Mouse (Mus musculus) heart, embryonic 14.5 days (tissue): Measurements from ENCODE around the gene Sptbn4. TPM values are rescaled to one million over a fixed set of nuclear protein-coding genes. Genes with fewer than 3 reads are reported as not detected.
A peak's percentile ranks its signal among the peaks of the same experiment; 100 is the strongest.

Experiments
- ATAC-seq: fragments of 200-750 bp; cut with Nextera tagmentation; 2 replicates; pipeline ENCODE4 v1.8.0; 2017; ENCODE audit warnings: low read depth, moderate TSS enrichment; ENCODE audit not compliant: insufficient number of reproducible peaks, insufficient read depth, low FRiP score
- H3K27ac ChIP-seq, 2 experiments: fragments of 200-500 bp in 1 of 2; fragments of 300-500 bp in 1 of 2; sonication (generic) in 1 of 2; replicated peaks in 1 of 2; 2 replicates each; pipeline ENCODE4 v1.5.1; 2012 to 2014; ENCODE audit warnings: low read depth in 2 of 2, low read length in 2 of 2, control low read depth in 1 of 2, mild to moderate bottlenecking in 1 of 2, mixed read lengths in 1 of 2; ENCODE audit not compliant: control insufficient read depth in 1 of 2, insufficient read depth in 1 of 2
- H3K27me3 ChIP-seq: fragments of 300-500 bp; sonication (generic); 2 replicates; pipeline ENCODE4 v1.6.1; 2014; ENCODE audit warnings: mild to moderate bottlenecking, low read length, control low read depth; ENCODE audit not compliant: control insufficient read depth, insufficient read depth
- H3K36me3 ChIP-seq: fragments of 300-500 bp; sonication (generic); 2 replicates; pipeline ENCODE4 v1.6.1; 2014; ENCODE audit warnings: mild to moderate bottlenecking, control low read depth, low read length, mixed read lengths; ENCODE audit not compliant: control insufficient read depth, insufficient read depth
- H3K4me1 ChIP-seq, 2 experiments: fragments of 200-500 bp in 1 of 2; fragments of 300-500 bp in 1 of 2; sonication (generic) in 1 of 2; 2 replicates each; pipeline ENCODE4 v1.6.1; 2012 to 2014; ENCODE audit warnings: low read length in 2 of 2, control low read depth in 1 of 2, mixed read lengths in 1 of 2; ENCODE audit not compliant: control insufficient read depth in 2 of 2, insufficient read depth in 2 of 2
- H3K4me2 ChIP-seq: fragments of 300-500 bp; sonication (generic); 2 replicates; pipeline ENCODE4 v1.6.1; 2014; ENCODE audit warnings: mild to moderate bottlenecking, low read length
- H3K4me3 ChIP-seq, 2 experiments: fragments of 200-500 bp in 1 of 2; fragments of 300-500 bp in 1 of 2; sonication (generic) in 1 of 2; 2 replicates each; pipeline ENCODE4 v1.5.1; 2012 to 2014; ENCODE audit warnings: low read length in 2 of 2, mild to moderate bottlenecking in 2 of 2, control low read depth in 1 of 2, low read depth in 1 of 2, moderate library complexity in 1 of 2; ENCODE audit not compliant: control insufficient read depth in 1 of 2, insufficient read depth in 1 of 2
- H3K9ac ChIP-seq: fragments of 300-500 bp; sonication (generic); 2 replicates; pipeline ENCODE4 v1.6.1; 2014; ENCODE audit warnings: mild to moderate bottlenecking, low read length
- H3K9me3 ChIP-seq: fragments of 300-500 bp; sonication (generic); 2 replicates; pipeline ENCODE4 v1.6.1; 2016; ENCODE audit warnings: low read length, control low read depth; ENCODE audit not compliant: control insufficient read depth
- WGBS: fragments of 180-500 bp; shearing (Covaris S2); extraction: QIAGEN DNeasy Blood & Tissue Kit; methylation state at CpG from one replicate; pipeline ENCODE4 v1.1.7; 2014; 5-methylcytosine and 5-hydroxymethylcytosine counted together
- polyA plus RNA-seq: library from polyadenylated mRNA; unstranded; fragments of >200 nt; fragmentation: Nextera tagmentation; extraction: Ambion mirVana; gene quantifications from 2 replicates; pipeline ENCODE4 v1.2.1, GENCODE M21; 2014

Gene Sptbn4
- polyA plus RNA-seq, 1 experiment from 2014 or later: 0.15 TPM

DNA sequence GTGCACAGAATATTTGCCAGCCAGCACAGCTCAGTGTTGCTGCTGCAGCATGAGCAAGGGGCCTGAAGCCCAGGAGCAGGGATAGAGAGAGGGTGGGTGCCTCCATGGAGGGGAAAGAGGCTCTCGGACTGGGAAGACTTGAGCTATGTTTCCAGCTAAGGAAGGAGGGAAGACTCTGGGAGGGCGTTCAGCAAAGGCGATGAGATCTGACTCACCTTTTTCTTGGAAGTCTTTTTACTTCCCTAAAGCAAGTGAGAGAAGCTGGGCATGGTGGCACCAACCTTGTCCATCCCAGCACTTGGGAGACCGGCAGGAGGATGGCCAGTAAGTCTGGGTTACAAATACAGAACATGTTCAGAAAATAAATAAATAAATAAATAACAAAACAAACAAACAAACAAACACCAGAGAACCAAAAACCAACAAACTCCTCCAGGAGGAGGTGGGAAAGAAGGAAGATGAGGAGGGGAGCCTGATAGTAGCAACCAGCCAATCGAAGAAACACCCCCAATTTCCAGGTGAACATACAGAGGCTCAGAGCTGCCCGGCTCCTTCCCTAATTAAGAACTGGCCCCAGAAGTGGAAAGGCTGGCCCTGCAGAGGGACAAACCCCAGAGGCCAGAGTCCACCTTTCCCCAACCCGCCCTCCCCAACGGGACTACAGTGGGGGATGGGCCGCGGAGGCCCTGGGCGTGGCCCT, 33.6 kb upstream of the Sptbn4 start:
- H3K9ac ChIP-seq: peak overlapping the region; percentile 60
- WGBS: 13% methylated on average over 11 of the region's 11 CpGs
- H3K4me3 ChIP-seq: peak overlapping the region; percentile 16 to 31
- no peaks in the 10 kb centered on the region for H3K9me3 ChIP-seq
- H3K27me3 ChIP-seq: no peaks in the 10 kb centered on the region
- peak overlapping the region; percentile 67 to 86 for H3K27ac ChIP-seq
- peaks cover 9 to 14% of the 10 kb centered on the region in 2 experiments for H3K4me1 ChIP-seq
- peaks cover 19% of the 10 kb centered on the region for H3K36me3 ChIP-seq
- peak overlapping the region; percentile 61 for H3K4me2 ChIP-seq
- no peak for ATAC-seq

DNA sequence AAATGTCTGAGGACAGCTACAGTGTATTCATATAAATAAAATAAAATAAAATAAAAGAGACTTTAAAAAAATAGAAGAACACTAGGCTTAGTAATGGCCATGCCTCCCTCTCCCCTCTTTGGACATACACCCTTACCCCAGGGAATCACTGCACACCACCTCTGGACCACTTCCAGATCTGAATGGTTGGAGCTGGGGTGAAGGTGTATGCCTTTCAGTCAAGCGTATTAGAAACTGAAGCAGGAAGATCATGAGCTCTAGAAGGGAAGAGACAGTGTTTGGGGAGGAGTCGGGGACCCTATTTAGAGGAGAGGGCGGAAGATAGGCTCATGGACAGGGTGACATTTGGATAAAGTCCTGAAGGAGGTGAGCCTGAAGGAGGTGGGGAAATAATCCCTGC, 33.0 kb upstream of the Sptbn4 start:
- H3K4me3 ChIP-seq: no peak overlapping the region
- H3K9ac ChIP-seq: peak overlapping the region; percentile 60; the same call in 1 of the 2 replicates

DNA sequence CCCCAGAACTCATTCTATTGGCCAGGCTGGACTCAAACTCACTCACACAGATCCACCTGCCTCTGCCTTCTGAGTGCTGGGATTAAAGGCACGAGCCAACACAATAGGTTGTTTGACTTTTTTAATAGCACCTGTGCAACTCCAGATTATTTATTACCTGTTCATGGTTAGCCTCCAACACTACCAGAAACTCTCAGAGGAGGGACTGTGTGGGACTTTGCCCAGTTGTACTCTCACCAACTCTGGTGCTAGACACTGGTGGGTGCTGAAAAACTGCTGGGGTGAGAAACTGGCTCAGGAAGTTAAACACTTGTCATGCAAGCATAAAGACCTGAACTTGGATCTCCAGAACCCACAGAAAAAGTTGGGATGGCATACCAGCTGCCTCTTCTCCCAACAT, 32.3 kb upstream of the Sptbn4 start:
- no peak overlapping the region for H3K4me3 ChIP-seq
- peaks cover 21% of the 10 kb centered on the region for H3K36me3 ChIP-seq
- no peak overlapping the region for H3K27ac ChIP-seq
- H3K4me1 ChIP-seq: peaks cover 13 to 18% of the 10 kb centered on the region in 2 experiments
- H3K4me2 ChIP-seq: no peak overlapping the region
- WGBS: 86% methylated on average over 1 of the region's 1 CpGs
- H3K9me3 ChIP-seq: no peaks in the 10 kb centered on the region
- H3K9ac ChIP-seq: no peak overlapping the region
- ATAC-seq: no peak
- no peaks in the 10 kb centered on the region for H3K27me3 ChIP-seq

More for the DNA sequence above, 33.0 kb upstream of the Sptbn4 start:
- Histone ChIP-seq H3K36me3 (peaks cover 21% of the 10 kb centered on the region), H3K4me1 (peaks cover 12 to 15% of the 10 kb centered on the region in 2 experiments), H3K9me3 (no peaks in the 10 kb centered on the region), H3K27ac (peak overlapping the region; percentile 67 to 86), H3K4me2 (peak overlapping the region; percentile 61), H3K27me3 (no peaks in the 10 kb centered on the region)
- WGBS: 56% methylated on average over 3 of the region's 3 CpGs
- no peak for ATAC-seq

DNA sequence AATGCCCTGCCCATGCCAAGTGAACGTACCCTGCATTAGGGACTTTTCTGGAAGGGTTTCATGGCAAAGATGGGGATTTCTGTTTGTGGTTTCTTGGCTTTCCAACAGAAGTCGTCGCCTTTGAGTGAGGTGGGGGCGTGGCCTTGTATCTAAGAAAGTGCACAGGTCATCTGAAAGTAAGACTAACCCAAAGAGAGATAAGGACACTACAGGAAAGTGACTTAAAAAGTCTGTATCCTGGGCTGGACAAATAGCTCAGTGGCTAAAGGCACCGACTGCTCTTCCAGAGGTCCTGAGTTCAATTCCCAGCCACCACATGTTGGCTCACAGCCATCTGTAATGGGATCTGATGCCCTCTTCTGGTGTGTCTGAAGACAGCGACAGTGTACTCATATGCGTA, 31.1 kb upstream of the Sptbn4 start:
- Histone ChIP-seq H3K9me3 (no peaks in the 10 kb centered on the region), H3K27ac (no peak overlapping the region), H3K4me3 (no peak overlapping the region), H3K36me3 (peaks cover 21% of the 10 kb centered on the region), H3K27me3 (no peaks in the 10 kb centered on the region), H3K9ac (no peak overlapping the region), H3K4me2 (no peak overlapping the region), H3K4me1 (peaks cover 13 to 18% of the 10 kb centered on the region in 2 experiments)
- ATAC-seq: no peak
- 75% methylated on average over 7 of the region's 7 CpGs for WGBS

DNA sequence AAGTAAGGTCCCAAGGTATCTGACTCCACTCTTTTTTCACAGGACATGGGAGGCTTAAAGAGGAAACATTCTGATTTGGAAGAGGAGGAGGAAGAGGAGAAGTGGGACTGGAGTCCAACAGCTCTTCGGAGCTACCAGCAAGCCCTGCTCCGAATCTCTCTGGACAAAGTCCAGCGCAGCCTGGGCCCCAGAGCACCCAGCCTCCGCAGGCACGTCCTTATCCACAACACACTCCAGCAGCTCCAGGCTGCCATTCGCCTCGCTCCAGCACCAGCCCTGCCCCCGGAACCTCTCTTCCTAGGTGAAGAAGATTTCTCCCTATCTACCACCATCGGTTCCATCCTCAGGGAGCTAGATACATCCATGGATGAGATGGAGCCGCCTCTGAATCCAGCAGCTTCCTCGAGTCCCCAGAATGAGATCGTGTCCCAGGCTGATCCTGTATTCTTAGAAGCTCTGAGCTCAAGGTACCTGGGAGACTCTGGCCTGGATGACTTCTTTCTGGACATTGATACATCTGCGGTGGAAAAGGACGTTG, 28.7 kb upstream of the Sptbn4 start:
- WGBS: 81% methylated on average over 14 of the region's 14 CpGs
- H3K4me3 ChIP-seq: no peak overlapping the region

DNA sequence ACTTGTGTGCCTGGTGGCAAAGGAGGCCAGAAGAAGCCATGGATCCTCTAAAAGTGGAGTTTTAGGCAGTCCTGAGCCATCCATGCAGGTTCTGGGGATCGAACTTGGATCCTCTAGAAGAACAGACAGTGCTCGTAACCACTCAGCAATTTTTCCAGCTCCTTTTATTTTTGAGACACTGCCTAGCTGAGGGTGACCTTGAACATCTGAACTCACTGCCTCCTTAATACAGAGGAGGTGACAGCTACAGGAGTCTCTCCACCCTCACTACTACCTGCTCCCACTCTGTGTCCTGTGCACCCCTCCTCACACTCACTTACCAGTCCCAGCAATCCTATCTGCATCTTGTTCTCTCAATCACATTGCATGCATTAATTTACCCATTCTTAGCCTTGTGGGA, 28.1 kb upstream of the Sptbn4 start:
- Histone ChIP-seq H3K9me3 (no peaks in the 10 kb centered on the region), H3K27me3 (no peaks in the 10 kb centered on the region), H3K4me2 (peak overlapping the region; percentile 59), H3K36me3 (peaks cover 21% of the 10 kb centered on the region), H3K9ac (peak overlapping the region; percentile 47; the same call in 1 of the 2 replicates), H3K27ac (peak overlapping the region in 1 of 2 experiments; percentile 56; a peak in 1 of 4 replicates), H3K4me1 (peaks cover 4 to 14% of the 10 kb centered on the region in 2 experiments; a peak in 3 of 4 replicates), H3K4me3 (peak overlapping the region in 1 of 2 experiments; percentile 77; a peak in 1 of 4 replicates)
- ATAC-seq: no peak
- whole genome bisulfite sequencing: 89% methylated on average over 2 of the region's 2 CpGs

More for the DNA sequence above, 28.7 kb upstream of the Sptbn4 start:
- Histone ChIP-seq H3K27me3 (no peaks in the 10 kb centered on the region), H3K4me1 (peaks cover 9 to 20% of the 10 kb centered on the region in 2 experiments), H3K27ac (peak overlapping the region in 1 of 2 experiments; percentile 56; a peak in 1 of 4 replicates), H3K36me3 (peaks cover 21% of the 10 kb centered on the region), H3K9ac (0 out of 2 replicates have a peak overlapping the region, but pooled peaks have one; percentile 3), H3K9me3 (no peaks in the 10 kb centered on the region), H3K4me2 (peak overlapping the region; percentile 4; the same call in 1 of the 2 replicates)
- ATAC-seq: no peak

DNA sequence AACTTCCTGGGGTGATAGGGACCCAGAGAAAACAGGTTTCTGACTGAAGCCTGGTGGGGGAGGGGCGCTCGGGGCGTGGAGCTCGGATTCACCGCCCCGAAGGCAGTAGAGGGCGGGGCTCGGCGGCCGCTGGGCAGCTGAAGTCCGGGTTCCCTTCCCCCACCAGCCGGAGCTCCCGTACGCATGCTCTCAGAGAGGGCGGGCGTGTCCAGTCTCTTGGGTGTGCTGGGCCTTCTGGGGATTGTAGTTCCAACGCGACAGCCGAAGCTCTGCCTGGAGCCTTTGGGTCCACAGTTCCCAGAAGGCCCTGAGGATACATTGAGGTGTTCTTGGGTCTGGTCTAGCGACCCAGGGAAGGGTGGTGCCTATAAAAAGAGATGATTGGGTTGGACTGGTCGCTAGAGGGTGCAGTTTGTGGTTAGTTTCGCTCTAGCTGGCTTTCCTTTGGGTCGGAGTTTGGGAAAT, 27.0 kb upstream of the Sptbn4 start:
- under 1% methylated on average over 23 of the region's 23 CpGs for whole genome bisulfite sequencing
- peaks cover 4 to 13% of the 10 kb centered on the region in 2 experiments; a peak in 3 of 4 replicates for H3K4me1 ChIP-seq
- ATAC-seq: peak; percentile 90
- no peaks in the 10 kb centered on the region for H3K9me3 ChIP-seq
- H3K4me3 ChIP-seq: peak overlapping the region; percentile 72 to 77
- H3K9ac ChIP-seq: peak overlapping the region; percentile 79
- peaks cover 21% of the 10 kb centered on the region for H3K36me3 ChIP-seq
- H3K27ac ChIP-seq: peak overlapping the region; percentile 93
- H3K4me2 ChIP-seq: peak overlapping the region; percentile 76
- no peaks in the 10 kb centered on the region for H3K27me3 ChIP-seq
